Mouse (Mus musculus) ES-E14 (cell line): Measurements from ENCODE around the gene Ctdnep1.

Experiments used
- HCFC1 ChIP-seq: IDR thresholded peaks from 2 replicates; pipeline ENCODE4 v1.6.1; 2012; ENCODE audit warnings: low read length, inconsistent platforms, borderline replicate concordance; ENCODE audit not compliant: insufficient read depth
- MAFK ChIP-seq: IDR thresholded peaks from 2 replicates; pipeline ENCODE4 v1.6.1; 2014; ENCODE audit warnings: mild to moderate bottlenecking, low read depth, low read length, inconsistent platforms; ENCODE audit not compliant: insufficient read depth
- ZNF384 ChIP-seq: IDR thresholded peaks from 2 replicates; pipeline ENCODE4 v1.6.1; 2012; ENCODE audit warnings: low read depth, low read length, inconsistent platforms

GRCm38 (mm10) chr11:69950807-69951459 lies 30.0 kb upstream of the Ctdnep1 start:
- no peak for TF ChIP-seq ZNF384
- TF ChIP-seq HCFC1: no peak
- no peak for TF ChIP-seq MAFK
